Mouse (Mus musculus): ENCODE measurements at regions not wholly inside any gene's neighbourhood (a gene's known extent, or its start where the extent isn't known, plus 50 kb on each side); places are given as distances from the start of the nearest gene placed in this dataset.
"Not testable (repeated sequence)": the region's sequence is repeated elsewhere in the genome, so short reads cannot be mapped to it uniquely, and the experiment has no call there.

DNA sequence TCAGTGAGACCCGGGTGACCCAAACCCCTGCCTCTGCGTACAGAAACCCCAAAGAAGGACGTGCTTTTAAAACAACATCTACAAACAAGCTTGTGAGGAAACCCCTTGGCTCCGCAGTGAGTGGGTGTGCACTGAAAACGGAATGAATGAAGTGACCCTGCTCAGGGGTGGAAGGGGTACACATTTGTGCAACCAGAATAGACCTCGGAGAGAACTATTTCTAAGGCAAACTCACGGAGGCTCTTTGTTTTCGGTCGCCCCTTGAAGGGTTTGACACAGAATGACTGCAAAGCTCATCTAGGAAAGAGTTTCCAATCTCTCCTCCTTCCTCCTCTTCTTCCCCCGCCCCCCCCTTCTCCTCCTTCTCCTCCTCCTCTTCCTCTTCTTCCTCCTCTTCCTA lies 382.5 kb downstream of the Sox9 start:
- ATAC-seq (ENCODE audit: insufficient number of reproducible peaks, low FRiP score, low TSS enrichment), result no peak

DNA sequence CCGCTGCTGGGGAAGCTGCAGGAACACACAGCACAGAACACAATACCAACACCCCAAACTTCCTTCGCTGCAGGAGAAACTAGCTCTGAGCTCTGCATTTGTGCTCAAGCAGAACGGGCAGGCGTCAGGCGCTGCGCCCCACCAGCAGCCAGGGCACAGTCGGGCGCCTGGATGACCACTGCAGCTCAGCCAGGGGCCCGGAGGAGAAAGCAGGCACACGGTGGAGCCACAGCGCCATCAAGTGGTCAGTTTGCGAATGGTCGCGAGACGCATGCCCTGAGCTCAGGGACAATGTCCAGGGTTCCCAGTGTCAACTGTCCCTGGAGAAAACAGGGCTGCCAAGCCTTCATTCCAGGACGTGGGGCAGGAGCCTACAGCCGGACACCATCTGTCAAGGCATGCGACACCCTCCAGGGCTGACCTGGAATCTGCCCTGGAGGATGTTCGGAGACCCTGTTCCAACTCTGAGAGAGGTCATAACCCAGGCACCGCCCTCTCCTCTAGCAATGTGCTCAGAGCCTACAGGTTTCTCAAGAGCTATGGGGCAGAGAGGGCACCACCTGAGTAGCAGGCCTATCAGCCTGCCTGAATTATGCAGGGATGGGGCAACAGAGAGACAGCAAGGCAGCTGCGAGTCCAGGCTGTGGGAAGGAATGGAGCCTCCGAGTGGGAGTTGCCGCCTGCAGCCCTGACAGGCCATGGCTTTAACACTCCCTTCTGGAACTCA lies 383.2 kb downstream of the Sox9 start:
- ATAC-seq (ENCODE audit: insufficient number of reproducible peaks, low FRiP score, low TSS enrichment), result peak; percentile 81

DNA sequence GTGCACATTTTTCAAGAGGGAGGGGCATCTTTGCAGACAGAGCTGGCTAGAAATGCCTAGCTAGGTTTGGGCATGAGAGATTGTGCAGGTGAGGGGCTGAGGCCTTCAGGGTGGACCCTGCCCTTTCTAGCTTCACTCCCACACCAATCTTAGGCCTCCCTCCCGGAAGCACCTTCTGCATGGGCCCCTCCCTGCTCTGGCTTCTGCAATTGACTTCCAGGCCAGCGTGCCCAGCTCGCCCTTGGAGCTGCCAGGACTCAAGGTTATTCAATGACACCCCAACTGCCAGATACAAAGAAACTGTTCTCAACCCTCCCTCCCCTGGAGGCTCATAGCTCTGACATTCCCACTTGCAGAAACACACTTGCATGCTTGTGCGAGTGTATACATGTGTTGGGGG lies 384.5 kb downstream of the Sox9 start:
- no peak for ATAC-seq (ENCODE audit: insufficient number of reproducible peaks, low FRiP score, low TSS enrichment)

DNA sequence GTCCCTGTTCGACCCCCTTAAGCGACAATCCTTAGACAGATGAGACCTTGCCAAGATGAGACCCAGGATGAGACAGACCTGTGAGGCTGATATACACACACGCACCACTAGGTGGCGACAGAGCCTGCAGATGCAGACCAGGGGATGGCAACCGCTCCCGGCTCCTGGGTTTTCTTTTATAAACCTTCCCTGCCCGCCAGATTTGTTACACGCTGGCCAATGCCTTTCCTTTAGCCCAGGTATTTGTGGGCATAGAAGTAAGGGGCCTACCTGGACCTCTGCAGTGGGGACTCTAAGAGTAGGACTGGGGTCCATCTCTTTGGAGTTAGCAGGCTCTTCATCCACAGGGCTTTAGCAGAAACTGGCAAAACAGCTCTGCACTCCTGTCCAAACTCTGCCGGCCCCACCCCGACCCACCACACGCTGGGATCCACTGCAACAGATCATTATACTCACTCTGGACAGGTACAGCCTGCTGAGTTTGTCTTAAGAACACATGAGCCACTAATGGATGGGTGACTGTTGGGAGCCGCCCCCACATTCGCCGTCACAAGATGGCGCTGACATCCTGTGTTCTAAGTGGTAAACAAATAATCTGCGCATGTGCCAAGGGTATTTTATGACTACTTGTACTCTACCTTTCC lies 390.6 kb downstream of the Sox9 start:
- ATAC-seq (ENCODE audit: insufficient number of reproducible peaks, low FRiP score, low TSS enrichment), result peak; percentile 57

DNA sequence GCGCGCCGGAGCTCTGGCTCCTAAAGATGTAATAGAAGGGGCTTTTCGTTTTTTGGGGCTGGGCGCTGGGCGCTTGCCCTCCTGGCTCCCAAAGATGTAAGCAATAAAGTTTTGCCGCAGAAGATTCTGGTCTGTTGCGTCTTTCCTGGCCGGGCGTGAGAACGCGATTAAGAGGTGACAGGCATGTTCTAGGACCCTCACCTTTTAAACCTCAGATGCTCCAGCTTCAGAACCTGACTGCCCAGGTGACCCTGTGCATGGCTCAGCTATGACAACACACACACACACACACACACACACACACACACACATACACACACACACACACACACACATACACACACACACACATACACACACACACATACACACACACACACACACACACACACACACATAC lies 391.3 kb downstream of the Sox9 start:
- ATAC-seq (ENCODE audit: insufficient number of reproducible peaks, low FRiP score, low TSS enrichment), result not testable (repeated sequence)

DNA sequence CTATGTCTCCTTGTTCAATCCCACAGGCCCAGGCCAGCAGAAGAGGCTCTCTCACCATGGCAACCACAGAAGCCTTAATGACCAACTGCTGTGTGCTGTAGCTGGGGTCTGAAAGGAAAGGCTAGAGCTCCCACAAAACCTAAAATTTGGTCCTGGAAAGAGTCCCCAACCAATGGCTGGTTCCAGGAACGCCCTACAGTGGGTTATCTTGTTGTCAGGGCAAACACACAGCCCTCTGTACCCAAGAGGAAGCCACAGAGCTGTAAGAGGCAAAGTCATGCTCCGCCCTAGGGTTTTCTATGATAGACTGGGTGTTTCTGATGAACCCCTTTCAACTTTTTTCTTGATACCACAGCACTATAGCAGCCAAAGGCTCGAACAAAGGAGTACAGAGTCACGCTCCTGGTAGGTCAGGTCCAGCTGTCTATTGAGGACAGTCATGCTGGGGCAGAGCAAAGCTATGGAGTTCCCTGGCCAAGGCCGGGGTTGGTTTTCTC lies 392.0 kb downstream of the Sox9 start:
- no peak for ATAC-seq (ENCODE audit: insufficient number of reproducible peaks, low FRiP score, low TSS enrichment)

DNA sequence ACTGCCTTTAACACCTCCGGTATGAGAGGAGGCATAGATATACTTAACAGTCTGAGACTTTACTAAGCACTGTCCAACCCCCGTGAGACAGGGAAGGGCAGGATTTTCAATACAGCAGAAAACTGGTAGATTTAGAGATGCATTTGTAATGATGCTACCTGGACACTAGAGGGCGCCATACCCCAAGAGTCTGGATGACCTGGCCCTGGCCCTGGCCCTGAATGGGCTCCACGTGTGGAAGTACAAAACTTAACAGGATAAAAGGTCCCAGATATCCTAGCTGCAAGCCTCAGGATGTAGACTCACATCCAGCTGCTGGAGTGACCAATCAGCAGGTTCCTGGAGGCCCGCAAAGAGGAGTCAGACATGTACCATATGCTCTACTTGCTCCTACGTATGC lies 393.3 kb downstream of the Sox9 start:
- no peak for ATAC-seq (ENCODE audit: insufficient number of reproducible peaks, low FRiP score, low TSS enrichment)

DNA sequence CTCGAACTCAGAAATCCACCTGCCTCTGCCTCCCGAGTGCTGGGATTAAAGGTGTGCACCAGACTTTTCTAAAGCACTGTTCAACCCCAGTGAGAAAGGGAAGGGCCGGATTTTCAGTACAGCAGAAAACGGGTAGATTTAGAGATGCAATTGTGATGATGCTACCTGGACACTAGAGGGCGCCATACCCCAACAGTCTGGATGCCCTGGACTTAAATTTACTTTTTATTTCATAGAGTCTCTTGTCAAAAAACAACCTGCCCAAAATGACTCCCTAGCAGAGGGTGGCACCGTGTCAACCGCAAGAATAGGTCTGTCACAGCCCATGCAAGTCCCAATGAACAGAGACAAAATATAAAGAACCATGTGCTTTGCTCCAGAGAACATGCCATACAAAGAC lies 394.2 kb downstream of the Sox9 start:
- no peak for ATAC-seq (ENCODE audit: insufficient number of reproducible peaks, low FRiP score, low TSS enrichment)

DNA sequence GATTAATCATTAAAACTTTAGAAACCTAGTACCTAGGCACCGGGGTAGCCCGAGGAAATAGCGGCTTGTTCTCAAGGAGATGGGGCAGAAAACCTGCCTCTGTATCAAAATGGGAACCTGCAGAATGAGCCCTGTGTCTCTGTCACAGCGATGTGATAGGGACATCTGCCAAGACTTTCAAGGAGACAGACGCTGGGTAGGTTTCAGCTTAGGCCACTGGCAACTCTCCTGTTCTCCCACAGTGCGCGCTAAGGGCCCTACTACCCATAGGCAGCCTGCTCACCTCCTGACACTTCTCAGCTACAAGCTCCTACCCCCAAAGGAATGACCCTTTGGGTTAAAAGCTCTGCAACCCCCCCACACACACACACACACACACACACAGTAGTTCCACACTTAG lies 396.4 kb downstream of the Sox9 start:
- ATAC-seq (ENCODE audit: insufficient number of reproducible peaks, low FRiP score, low TSS enrichment), result no peak

DNA sequence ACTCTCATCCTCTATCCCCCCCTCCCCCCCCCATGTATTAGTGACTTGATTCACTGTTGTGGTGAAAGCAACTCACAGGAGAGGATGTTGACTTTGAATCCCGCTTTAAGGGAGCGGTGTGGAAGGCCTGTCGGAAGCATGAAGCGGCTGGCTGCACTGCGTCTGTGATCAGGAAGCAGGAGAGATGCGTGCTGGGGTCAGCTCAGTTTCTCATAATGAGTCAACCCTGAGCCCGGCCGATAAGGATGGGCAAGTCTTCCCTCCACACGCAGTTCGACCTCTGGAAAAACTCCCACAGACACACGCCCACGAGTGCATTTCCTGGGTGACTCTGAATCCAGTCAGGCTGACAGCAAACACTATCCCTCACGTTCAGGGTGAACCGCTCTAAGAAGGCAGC lies 398.0 kb downstream of the Sox9 start:
- no peak for ATAC-seq (ENCODE audit: insufficient number of reproducible peaks, low FRiP score, low TSS enrichment)

DNA sequence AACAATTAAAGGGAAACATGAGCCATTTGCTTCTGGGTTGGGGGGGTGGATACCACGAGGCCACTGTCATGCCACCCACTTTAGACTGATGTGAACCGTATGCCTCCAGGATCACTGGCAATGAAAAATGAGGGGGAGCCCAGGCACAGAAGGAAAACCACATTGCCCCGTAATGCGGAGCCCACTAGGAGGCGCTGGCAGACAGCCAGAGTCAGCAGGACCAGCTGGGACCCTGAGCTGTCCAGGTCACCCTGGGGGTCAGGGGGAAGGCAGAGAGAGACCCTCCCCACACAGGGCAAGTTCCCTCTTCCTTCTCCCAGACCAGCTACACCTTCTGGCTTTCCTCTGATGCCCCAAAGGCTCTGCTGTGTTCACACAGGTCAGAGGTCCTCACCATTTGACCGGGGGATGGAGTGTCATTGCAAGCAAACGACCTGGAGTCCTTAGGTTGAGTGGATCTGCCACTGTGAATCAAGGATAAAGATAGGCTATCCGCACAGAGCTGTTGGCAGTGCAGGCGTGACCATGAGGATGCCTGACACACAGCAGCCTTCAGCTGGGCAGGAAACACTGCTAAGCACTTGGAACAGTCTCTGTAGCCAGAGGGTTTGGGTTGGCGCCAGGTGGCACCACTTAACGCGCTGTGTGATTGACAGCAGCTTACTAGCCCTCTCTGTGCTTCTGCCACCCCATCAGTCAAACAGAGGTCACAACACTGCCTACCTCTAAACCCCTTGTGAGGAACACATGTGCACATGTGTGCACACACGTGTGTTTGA lies 400.2 kb downstream of the Sox9 start:
- no peak for ATAC-seq (ENCODE audit: insufficient number of reproducible peaks, low FRiP score, low TSS enrichment)

DNA sequence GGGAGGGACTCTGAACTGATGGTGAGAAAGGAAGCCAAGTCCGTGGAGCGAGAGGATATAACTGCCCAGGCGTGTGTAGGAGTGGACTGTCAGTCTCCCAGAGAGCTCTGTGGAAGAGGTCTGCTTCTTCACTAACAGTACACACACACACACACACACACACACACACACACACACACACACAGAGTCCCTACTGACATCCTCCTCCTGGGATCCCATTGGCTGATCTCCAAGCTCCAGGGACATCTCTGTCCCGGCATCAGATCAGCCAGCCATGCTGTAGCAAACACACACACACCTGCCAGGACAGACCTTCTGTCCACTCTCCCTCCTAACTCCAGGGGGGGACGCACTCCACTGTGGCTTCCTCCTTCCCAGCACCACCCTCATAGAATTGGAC lies 401.5 kb downstream of the Sox9 start:
- 0 out of 2 replicates have a peak, but pooled peaks have one; percentile 45 for ATAC-seq (ENCODE audit: insufficient number of reproducible peaks, low FRiP score, low TSS enrichment)

DNA sequence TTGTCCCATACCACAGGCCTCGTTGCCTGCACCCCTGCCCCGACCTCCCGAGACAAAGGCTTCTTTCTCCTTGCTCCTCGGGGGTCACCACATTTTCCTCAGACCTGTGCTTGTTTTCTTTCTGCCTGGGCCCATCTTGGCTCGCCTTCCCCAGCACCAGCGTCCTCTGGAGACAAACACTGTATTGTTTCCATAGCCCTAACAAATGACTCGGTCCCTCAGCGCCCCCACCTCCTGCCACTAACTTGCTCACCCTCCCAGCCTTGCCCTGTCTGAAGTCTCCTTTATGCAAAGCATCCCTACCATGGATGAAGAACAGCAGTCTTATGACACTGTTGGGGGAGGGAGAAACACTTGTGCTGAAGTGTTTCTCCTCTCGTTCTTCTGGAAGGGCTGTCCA lies 402.1 kb downstream of the Sox9 start:
- ATAC-seq (ENCODE audit: insufficient number of reproducible peaks, low FRiP score, low TSS enrichment), result no peak

DNA sequence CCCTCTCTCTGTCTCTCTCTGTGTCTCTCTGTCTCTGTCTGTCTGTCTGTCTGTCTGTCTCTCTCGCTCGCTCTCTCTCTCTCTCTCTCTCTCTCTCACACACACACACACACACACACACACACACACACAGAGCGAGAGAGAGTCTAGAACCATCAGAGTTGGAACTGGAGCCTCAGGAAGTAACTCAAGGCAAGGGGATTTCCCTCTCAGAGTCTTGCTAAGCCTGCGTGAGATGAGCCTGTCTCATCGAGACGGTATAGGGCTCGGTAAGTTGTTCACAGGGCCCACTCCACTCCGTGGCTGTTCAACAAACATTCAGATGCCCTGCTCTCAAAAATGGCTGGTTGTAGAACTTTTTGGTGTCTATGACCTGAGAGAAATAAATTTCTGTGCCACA lies 405.4 kb downstream of the Sox9 start:
- no peak for ATAC-seq (ENCODE audit: insufficient number of reproducible peaks, low FRiP score, low TSS enrichment)

DNA sequence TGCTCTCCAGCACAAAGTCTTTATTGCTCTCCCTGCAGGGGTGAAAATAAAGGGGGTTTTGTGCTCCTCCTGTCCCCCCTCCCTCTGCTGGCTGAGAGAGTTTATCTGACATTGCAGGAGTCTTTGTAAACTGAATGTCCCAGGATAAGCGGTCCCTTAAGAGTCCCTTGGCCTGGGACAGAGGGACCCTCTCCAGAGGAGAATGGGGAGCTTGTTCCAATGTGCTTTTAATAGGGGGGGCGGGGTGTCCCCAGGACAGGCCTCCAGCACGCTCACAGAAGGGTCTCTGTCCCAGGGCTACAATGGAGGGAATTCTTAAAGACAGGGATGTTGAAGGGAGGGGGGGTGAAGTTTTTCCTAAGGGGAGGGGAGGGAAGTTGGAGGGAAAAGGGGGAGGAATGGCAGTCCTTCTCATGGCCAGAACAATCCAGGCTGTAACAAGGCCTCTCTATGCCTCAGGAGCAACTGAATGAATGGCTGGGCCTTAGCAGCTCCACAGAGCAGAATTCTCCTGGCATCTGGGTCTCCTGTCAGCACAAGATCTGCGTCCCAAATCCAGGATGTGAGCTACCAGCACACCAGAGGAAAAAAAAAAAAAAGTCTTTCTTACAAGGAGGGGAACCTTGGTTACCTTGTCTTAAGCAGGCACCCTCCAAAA lies 406.4 kb downstream of the Sox9 start:
- ATAC-seq (ENCODE audit: insufficient number of reproducible peaks, low FRiP score, low TSS enrichment), result no peak

DNA sequence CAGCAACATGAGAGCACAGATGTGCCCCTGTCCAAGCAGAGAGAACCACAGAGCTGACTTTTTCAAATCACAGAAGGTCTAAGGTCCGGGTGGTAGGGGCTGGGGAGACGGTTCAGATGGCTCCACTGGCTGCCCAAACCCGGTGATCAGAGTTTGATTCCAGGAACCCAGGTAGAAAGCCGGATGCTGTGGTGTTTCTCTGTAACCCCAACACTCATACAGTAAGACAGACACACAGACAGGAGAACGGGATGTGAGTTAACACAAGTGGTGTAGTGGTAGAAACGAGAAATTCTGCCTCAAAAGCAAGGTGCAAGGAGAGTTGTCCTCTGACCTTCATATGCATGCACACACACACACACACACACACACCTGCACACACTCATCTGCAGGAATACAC lies 408.0 kb downstream of the Sox9 start:
- ATAC-seq (ENCODE audit: insufficient number of reproducible peaks, low FRiP score, low TSS enrichment), result no peak

DNA sequence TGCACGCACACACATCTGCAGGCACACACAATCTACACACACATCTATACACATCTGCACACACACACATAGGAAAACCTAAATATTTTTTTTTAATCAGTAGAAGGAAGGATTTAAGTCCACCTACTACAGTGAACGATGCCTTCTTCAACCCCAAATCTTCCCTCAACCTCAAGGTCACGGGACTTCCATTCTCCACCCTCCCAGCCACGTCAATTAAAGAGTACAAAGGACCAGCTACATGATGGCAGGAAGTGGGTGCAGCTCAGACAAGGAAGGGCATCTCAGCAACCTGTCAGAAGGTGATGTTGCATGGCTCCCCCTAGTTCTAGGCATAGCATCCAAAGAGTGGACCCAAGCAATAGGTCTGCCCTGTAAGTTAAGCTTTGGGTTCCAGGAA lies 408.5 kb downstream of the Sox9 start:
- no peak for ATAC-seq (ENCODE audit: insufficient number of reproducible peaks, low FRiP score, low TSS enrichment)

DNA sequence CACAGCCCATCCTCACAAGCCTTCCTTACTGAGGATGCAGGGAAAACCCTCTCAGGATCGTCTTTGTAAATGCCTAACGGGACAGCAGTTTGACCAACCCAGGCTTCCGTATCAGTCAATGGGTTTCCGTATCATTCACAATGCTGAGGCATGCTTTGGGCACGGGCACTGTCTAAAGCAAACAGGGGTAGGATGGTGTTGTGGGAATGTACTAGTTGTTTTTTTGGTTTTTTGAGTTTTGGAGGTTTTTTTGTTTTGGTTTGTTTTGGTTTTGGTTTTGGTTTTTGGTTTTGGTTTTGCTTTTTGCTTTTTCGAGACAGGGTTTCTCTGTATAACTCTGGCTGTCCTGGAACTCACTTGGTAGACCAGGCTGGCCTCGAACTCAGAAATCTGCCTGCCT lies 409.0 kb downstream of the Sox9 start:
- ATAC-seq (ENCODE audit: insufficient number of reproducible peaks, low FRiP score, low TSS enrichment), result no peak

DNA sequence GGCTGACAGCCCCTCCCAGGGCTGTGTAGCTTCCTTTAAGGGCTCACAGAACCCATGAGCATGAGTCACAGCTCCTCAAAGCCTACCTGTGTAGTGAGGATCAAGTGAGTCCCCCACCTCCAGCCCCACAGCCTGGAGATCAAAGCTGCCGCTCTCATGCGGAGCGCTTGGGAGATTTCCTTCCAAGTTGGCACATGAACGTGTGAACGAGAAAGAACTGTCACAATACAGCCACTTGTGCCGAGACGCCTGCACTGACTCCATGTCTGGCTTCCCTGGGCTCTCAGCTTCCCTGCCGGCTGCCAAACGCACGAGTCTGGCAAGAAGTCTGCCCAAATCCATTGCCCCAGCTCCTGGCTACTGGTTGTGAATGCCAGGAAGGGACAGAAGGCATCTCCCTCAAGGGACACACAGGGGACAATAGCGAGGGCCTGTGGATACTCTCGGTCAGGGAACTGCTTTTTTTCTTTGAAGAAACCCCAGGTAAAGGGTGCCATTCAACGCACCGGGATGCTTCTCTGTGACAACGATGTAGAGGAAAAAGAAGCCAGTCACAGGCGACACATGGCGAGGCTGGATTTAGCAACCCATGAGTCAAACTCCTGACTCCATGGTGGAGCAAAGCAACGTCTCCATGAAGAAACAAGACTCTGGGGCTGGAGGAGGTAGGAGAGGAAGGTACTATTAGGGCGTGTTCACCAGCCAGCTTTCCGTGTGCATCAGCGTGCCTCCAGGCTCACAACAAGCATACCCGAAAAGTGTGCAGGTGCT lies 410.2 kb downstream of the Sox9 start:
- peak; percentile 74 for ATAC-seq (ENCODE audit: insufficient number of reproducible peaks, low FRiP score, low TSS enrichment)

DNA sequence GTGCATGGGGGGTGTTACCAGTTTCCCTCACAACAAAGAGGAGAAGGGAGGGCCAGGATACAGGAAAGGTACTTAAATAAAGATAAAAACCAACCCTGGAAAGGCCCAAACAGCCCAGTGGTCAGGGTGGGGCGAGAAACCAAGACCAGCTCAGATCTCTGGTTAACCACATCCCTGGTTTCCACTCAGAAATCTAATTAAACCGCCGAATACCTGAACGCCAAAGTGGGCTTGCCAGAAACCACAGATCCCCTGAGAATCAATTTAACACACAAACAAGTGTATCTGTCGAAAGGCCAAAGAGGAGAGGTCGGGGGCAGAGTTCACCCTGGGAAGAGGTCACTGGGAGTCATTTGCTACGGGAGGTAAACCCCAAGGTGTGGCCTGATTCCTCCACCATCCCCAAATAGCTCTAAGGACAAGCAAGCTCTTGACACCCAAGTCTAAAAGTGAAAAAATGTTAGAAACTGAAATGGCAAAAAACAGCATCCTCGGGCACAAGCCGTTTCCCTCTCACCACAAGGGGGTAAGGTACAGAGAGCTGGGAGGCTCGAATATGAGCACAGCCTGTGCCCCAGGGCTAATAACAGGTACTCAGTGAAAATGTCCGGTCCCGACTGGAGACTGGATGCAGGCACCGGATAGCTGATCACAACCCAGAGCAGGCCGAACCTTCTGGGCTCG lies 412.3 kb downstream of the Sox9 start:
- ATAC-seq (ENCODE audit: insufficient number of reproducible peaks, low FRiP score, low TSS enrichment), result no peak
